Mouse (Mus musculus): ENCODE results near the gene Zfp369.

- TF ChIP-seq CTCF (conservative IDR thresholded peaks at IDR 0.05; ENCODE audit: insufficient read depth, insufficient read length, low read depth, low read length), result no peak
- no peak for TF ChIP-seq POLR2A (IDR thresholded peaks at IDR 0.05; ENCODE audit: low read depth, low read length)
Observed at GRCm38 (mm10) chr13:65286771-65287170, 8.2 kb downstream of the Zfp369 start.

Measured in kidney, adult 2 months (tissue).